Mouse (Mus musculus): ENCODE data around the gene Ppfia1. TPM values are rescaled to one million over a fixed set of nuclear protein-coding genes. Genes with fewer than 3 reads are reported as not detected.

Ppfia1 gene
- polyA plus RNA-seq, 1 experiment = 36.3 TPM

GRCm38 (mm10) chr7:144509090-144509489, 44.4 kb downstream of the Ppfia1 start:
- Histone ChIP-seq H3K4me3 (ENCODE audit: insufficient read depth, low read length) (no peak overlapping the region), H3K4me1 (ENCODE audit: control insufficient read depth, insufficient read depth, low read length) (no peaks in the 10 kb centered on the region), H3K27ac (ENCODE audit: insufficient read depth, low read length) (no peak overlapping the region)
- no peak for TF ChIP-seq POLR2A (IDR thresholded peaks at IDR 0.05; ENCODE audit: extremely low read depth, insufficient read depth, low read length)
- TF ChIP-seq CTCF (IDR thresholded peaks at IDR 0.05; ENCODE audit: extremely low read depth, insufficient read depth, low read length) = no peak

- Histone ChIP-seq H3K27ac (ENCODE audit: insufficient read depth, low read length) (no peak overlapping the region), H3K4me1 (ENCODE audit: control insufficient read depth, insufficient read depth, low read length) (no peaks in the 10 kb centered on the region), H3K4me3 (ENCODE audit: insufficient read depth, low read length) (no peak overlapping the region)
- TF ChIP-seq CTCF (IDR thresholded peaks at IDR 0.05; ENCODE audit: extremely low read depth, insufficient read depth, low read length) (no peak), POLR2A (IDR thresholded peaks at IDR 0.05; ENCODE audit: extremely low read depth, insufficient read depth, low read length) (no peak)
Measured at GRCm38 (mm10) chr7:144506807-144507206, 46.7 kb downstream of the Ppfia1 start.

- Histone ChIP-seq H3K4me3 (ENCODE audit: insufficient read depth, low read length) (no peak overlapping the region), H3K4me1 (ENCODE audit: control insufficient read depth, insufficient read depth, low read length) (no peaks in the 10 kb centered on the region), H3K27ac (ENCODE audit: insufficient read depth, low read length) (no peak overlapping the region)
- TF ChIP-seq CTCF (IDR thresholded peaks at IDR 0.05; ENCODE audit: extremely low read depth, insufficient read depth, low read length) (no peak), POLR2A (IDR thresholded peaks at IDR 0.05; ENCODE audit: extremely low read depth, insufficient read depth, low read length) (no peak)
Measured at GRCm38 (mm10) chr7:144503959-144504358, 49.6 kb downstream of the Ppfia1 start.

GRCm38 (mm10) chr7:144492931-144493330, 60.6 kb downstream of the Ppfia1 start:
- TF ChIP-seq CTCF (IDR thresholded peaks at IDR 0.05; ENCODE audit: extremely low read depth, insufficient read depth, low read length) = no peak
- TF ChIP-seq POLR2A (IDR thresholded peaks at IDR 0.05; ENCODE audit: extremely low read depth, insufficient read depth, low read length) = no peak
- Histone ChIP-seq H3K4me1 (ENCODE audit: control insufficient read depth, insufficient read depth, low read length) (no peaks in the 10 kb centered on the region), H3K27ac (ENCODE audit: insufficient read depth, low read length) (no peak overlapping the region), H3K4me3 (ENCODE audit: insufficient read depth, low read length) (no peak overlapping the region)

GRCm38 (mm10) chr7:144490201-144490873, 63.2 kb downstream of the Ppfia1 start:
- no peaks in the 10 kb centered on the region for H3K4me1 ChIP-seq (ENCODE audit: control insufficient read depth, insufficient read depth, low read length)
- H3K4me3 ChIP-seq (ENCODE audit: insufficient read depth, low read length) = no peak overlapping the region
- H3K27ac ChIP-seq (ENCODE audit: insufficient read depth, low read length) = no peak overlapping the region
- TF ChIP-seq POLR2A (IDR thresholded peaks at IDR 0.05; ENCODE audit: extremely low read depth, insufficient read depth, low read length) (no peak), CTCF (IDR thresholded peaks at IDR 0.05; ENCODE audit: extremely low read depth, insufficient read depth, low read length) (no peak)

GRCm38 (mm10) chr7:144489067-144489774, 64.3 kb downstream of the Ppfia1 start:
- H3K4me1 ChIP-seq (ENCODE audit: control insufficient read depth, insufficient read depth, low read length) = no peaks in the 10 kb centered on the region
- TF ChIP-seq CTCF (IDR thresholded peaks at IDR 0.05; ENCODE audit: extremely low read depth, insufficient read depth, low read length) (no peak), POLR2A (IDR thresholded peaks at IDR 0.05; ENCODE audit: extremely low read depth, insufficient read depth, low read length) (no peak)
- H3K4me3 ChIP-seq (ENCODE audit: insufficient read depth, low read length) = no peak overlapping the region
- no peak overlapping the region for H3K27ac ChIP-seq (ENCODE audit: insufficient read depth, low read length)

- Histone ChIP-seq H3K27ac (ENCODE audit: insufficient read depth, low read length) (no peak overlapping the region), H3K4me3 (ENCODE audit: insufficient read depth, low read length) (no peak overlapping the region), H3K4me1 (ENCODE audit: control insufficient read depth, insufficient read depth, low read length) (no peaks in the 10 kb centered on the region)
- TF ChIP-seq POLR2A (IDR thresholded peaks at IDR 0.05; ENCODE audit: extremely low read depth, insufficient read depth, low read length) (no peak), CTCF (IDR thresholded peaks at IDR 0.05; ENCODE audit: extremely low read depth, insufficient read depth, low read length) (no peak)
Measured at GRCm38 (mm10) chr7:144480314-144480713, 73.2 kb downstream of the Ppfia1 start.

- no peak for TF ChIP-seq CTCF (IDR thresholded peaks at IDR 0.05; ENCODE audit: extremely low read depth, insufficient read depth, low read length)
- TF ChIP-seq POLR2A (IDR thresholded peaks at IDR 0.05; ENCODE audit: extremely low read depth, insufficient read depth, low read length) = no peak
- H3K4me3 ChIP-seq (ENCODE audit: insufficient read depth, low read length) = no peak overlapping the region
- H3K27ac ChIP-seq (ENCODE audit: insufficient read depth, low read length) = no peak overlapping the region
- no peaks in the 10 kb centered on the region for H3K4me1 ChIP-seq (ENCODE audit: control insufficient read depth, insufficient read depth, low read length)
Measured at GRCm38 (mm10) chr7:144479569-144479968, 74.0 kb downstream of the Ppfia1 start.

GRCm38 (mm10) chr7:144475741-144476140, 77.8 kb downstream of the Ppfia1 start:
- no peak overlapping the region for H3K4me3 ChIP-seq (ENCODE audit: insufficient read depth, low read length)
- no peak overlapping the region for H3K27ac ChIP-seq (ENCODE audit: insufficient read depth, low read length)
- TF ChIP-seq CTCF (IDR thresholded peaks at IDR 0.05; ENCODE audit: extremely low read depth, insufficient read depth, low read length) (no peak), POLR2A (IDR thresholded peaks at IDR 0.05; ENCODE audit: extremely low read depth, insufficient read depth, low read length) (no peak)
- H3K4me1 ChIP-seq (ENCODE audit: control insufficient read depth, insufficient read depth, low read length) = no peaks in the 10 kb centered on the region

- Histone ChIP-seq H3K4me3 (ENCODE audit: insufficient read depth, low read length) (no peak overlapping the region), H3K4me1 (ENCODE audit: control insufficient read depth, insufficient read depth, low read length) (peaks cover 6% of the 10 kb centered on the region; the same call in 1 of the 2 replicates), H3K27ac (ENCODE audit: insufficient read depth, low read length) (no peak overlapping the region)
- no peak for TF ChIP-seq POLR2A (IDR thresholded peaks at IDR 0.05; ENCODE audit: extremely low read depth, insufficient read depth, low read length)
- TF ChIP-seq CTCF (IDR thresholded peaks at IDR 0.05; ENCODE audit: extremely low read depth, insufficient read depth, low read length) = no peak
Measured at GRCm38 (mm10) chr7:144473486-144473885, 80.0 kb downstream of the Ppfia1 start.

All from cortical plate, adult 2 months (tissue).